Mouse (Mus musculus) embryo, embryonic 11 days (tissue): ENCODE results near the gene Gm20843.
"Not testable (repeated sequence)": the region's sequence is repeated elsewhere in the genome, so short reads cannot be mapped to it uniquely, and the experiment has no call there.

ENCODE experiments used
- DNase-seq: peaks from one replicate; pipeline ENCODE4 v3.0.0-alpha.2; 2015

Gene Gm20843

DNA sequence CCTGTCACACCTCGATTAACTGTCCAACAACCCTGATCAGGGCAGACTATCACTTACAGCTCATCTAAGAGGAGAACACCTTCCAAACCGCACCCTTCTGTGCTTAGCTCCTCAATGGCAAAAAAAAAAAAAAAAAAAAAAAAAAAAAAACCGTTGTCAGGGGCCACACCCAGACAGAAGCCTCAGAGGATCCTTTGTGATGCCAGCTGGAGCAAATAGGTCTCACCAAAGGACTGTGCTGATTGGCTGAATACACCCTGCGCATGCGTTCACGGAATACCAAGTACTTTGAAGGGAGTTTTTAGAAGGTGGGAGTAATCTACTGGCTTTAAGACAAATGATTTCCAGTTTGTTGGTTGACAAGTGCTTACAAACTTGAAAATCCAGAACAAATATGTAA, at the start of gene Gm20843:
Gm20843 (minus strand) TSS at position 101 of the 400 bp plus-strand sequence.
- not testable (repeated sequence) for DNase-seq
